Mouse (Mus musculus) liver, adult 2 months (tissue): ENCODE measurements around the gene 0610037L13Rik. TPM values are rescaled to one million over a fixed set of nuclear protein-coding genes. Genes with fewer than 3 reads are reported as not detected.

Experiments
- DNase-seq: peaks from one replicate; pipeline ENCODE4 v3.0.0-alpha.2; 2011; ENCODE audit warnings: low read depth, low spot score; ENCODE audit errors: extremely low read depth
- H3K27ac ChIP-seq: fragments of 200-500 bp; replicated peaks from 2 replicates; pipeline ENCODE4 v1.5.1; 2012; ENCODE audit warnings: low read depth, mild to moderate bottlenecking, control low read depth, inconsistent platforms, low read length; ENCODE audit not compliant: insufficient read depth
- H3K27me3 ChIP-seq: fragments of 200-500 bp; 2 replicates; pipeline ENCODE4 v1.6.1; 2012; ENCODE audit warnings: mild to moderate bottlenecking, moderate library complexity, low read length, inconsistent platforms; ENCODE audit not compliant: control insufficient read depth, insufficient read depth
- H3K36me3 ChIP-seq: fragments of 200-500 bp; 2 replicates; pipeline ENCODE4 v1.6.1; 2012; ENCODE audit warnings: low read length, inconsistent platforms; ENCODE audit not compliant: control insufficient read depth, insufficient read depth
- H3K4me1 ChIP-seq: fragments of 200-500 bp; 2 replicates; pipeline ENCODE4 v1.6.1; 2011; ENCODE audit warnings: low read length; ENCODE audit not compliant: control insufficient read depth, insufficient read depth
- H3K4me3 ChIP-seq: fragments of 200-500 bp; 2 replicates; pipeline ENCODE4 v1.5.1; 2011; ENCODE audit warnings: low read depth, mild to moderate bottlenecking, control low read depth, low read length, moderate library complexity; ENCODE audit not compliant: insufficient read depth
- H3K79me2 ChIP-seq: fragments of 200-500 bp; 2 replicates; pipeline ENCODE4 v1.6.1; 2012; ENCODE audit warnings: inconsistent platforms, mild to moderate bottlenecking, low read length, moderate library complexity; ENCODE audit not compliant: control insufficient read depth, insufficient read depth
- H3K9ac ChIP-seq: fragments of 200-500 bp; 2 replicates; pipeline ENCODE4 v1.6.1; 2012; ENCODE audit warnings: low read depth, mild to moderate bottlenecking, control low read depth, inconsistent platforms, low read length
- CTCF ChIP-seq: fragments of 200-500 bp; IDR thresholded peaks from 2 replicates; pipeline ENCODE4 v1.5.1; 2011; ENCODE audit warnings: low read depth, low read length, control low read depth
- POLR2A ChIP-seq: fragments of 200-500 bp; IDR thresholded peaks from 2 replicates; pipeline ENCODE4 v1.6.1; 2011; ENCODE audit warnings: low read length, control low read depth; ENCODE audit not compliant: insufficient read depth; ENCODE audit errors: extremely low read depth
- WGBS: fragments of 180-500 bp; shearing (Covaris S2); methylation state at CpG from one replicate; pipeline ENCODE4 v1.1.7; 2018; 5-methylcytosine and 5-hydroxymethylcytosine counted together
- polyA plus RNA-seq: library from polyadenylated mRNA; depleted of rRNA; stranded (reverse); fragments of >200 nt; gene quantifications from 2 replicates; pipeline ENCODE4 v1.2.3, GENCODE M21; 2012
- total RNA-seq: library from RNA; depleted of rRNA; stranded (reverse); fragments of >200 nt; gene quantifications from 2 replicates; pipeline ENCODE4 v1.2.3, GENCODE M21; 2014

The 0610037L13Rik gene
- total and polyA plus RNA-seq, 2 experiments: 24.3 to 39.0 TPM

- peaks cover 4% of the 10 kb centered on the region; the same call in 1 of the 2 replicates for H3K4me1 ChIP-seq
- no peaks in the 10 kb centered on the region for H3K27me3 ChIP-seq
- H3K4me3 ChIP-seq: peak within 1 kb of the TSS; percentile 73
- 3% methylated on average over 48 of the region's 48 CpGs for WGBS
- TF ChIP-seq CTCF (no peak), POLR2A (peak; percentile 59; the same call in 1 of the 2 replicates)
- H3K79me2 ChIP-seq: peaks cover 11% of the 10 kb centered on the region; the same call in 1 of the 2 replicates
- H3K27ac ChIP-seq: peak within 1 kb of the TSS; percentile 60
- peaks cover 20% of the 10 kb centered on the region for H3K36me3 ChIP-seq
- peak; percentile 86 for DNase-seq
- H3K9ac ChIP-seq: peak within 1 kb of the TSS; percentile 85
Measured at GRCm38 (mm10) chr4:107879254-107880050, 10.2 kb upstream of the 0610037L13Rik start, which contains the start of gene Magoh. Magoh (plus strand) TSS chr4:107879755.

GRCm38 (mm10) chr4:107881631-107882030, 8.0 kb upstream of the 0610037L13Rik start:
- Histone ChIP-seq H3K4me3 (no peak overlapping the region), H3K79me2 (peaks cover 11% of the 10 kb centered on the region; the same call in 1 of the 2 replicates), H3K36me3 (peaks cover 37% of the 10 kb centered on the region), H3K27ac (no peak overlapping the region), H3K4me1 (peaks cover 4% of the 10 kb centered on the region; the same call in 1 of the 2 replicates), H3K9ac (no peak overlapping the region), H3K27me3 (no peaks in the 10 kb centered on the region)
- DNase-seq: no peak
- TF ChIP-seq POLR2A (no peak), CTCF (no peak)
- 87% methylated on average over 1 of the region's 1 CpGs for WGBS

- no peak overlapping the region for H3K4me3 ChIP-seq
- no peak for DNase-seq
- no peaks in the 10 kb centered on the region for H3K27me3 ChIP-seq
- TF ChIP-seq CTCF (no peak), POLR2A (no peak)
- H3K27ac ChIP-seq: no peak overlapping the region
- no peaks in the 10 kb centered on the region for H3K79me2 ChIP-seq
- peaks cover 2% of the 10 kb centered on the region; the same call in 1 of the 2 replicates for H3K4me1 ChIP-seq
- WGBS: 87% methylated on average over 7 of the region's 7 CpGs
- no peak overlapping the region for H3K9ac ChIP-seq
- H3K36me3 ChIP-seq: peaks cover 41% of the 10 kb centered on the region
Measured at GRCm38 (mm10) chr4:107886371-107886770, 3.2 kb upstream of the 0610037L13Rik start.

- no peaks in the 10 kb centered on the region for H3K27me3 ChIP-seq
- H3K4me3 ChIP-seq: peak overlapping the region; percentile 71
- H3K9ac ChIP-seq: peak overlapping the region; percentile 65
- WGBS: under 1% methylated on average over 12 of the region's 12 CpGs
- DNase-seq: no peak
- no peaks in the 10 kb centered on the region for H3K79me2 ChIP-seq
- H3K27ac ChIP-seq: peak overlapping the region; percentile 45
- TF ChIP-seq POLR2A (no peak), CTCF (no peak)
- peaks cover 5% of the 10 kb centered on the region for H3K4me1 ChIP-seq
- H3K36me3 ChIP-seq: peaks cover 25% of the 10 kb centered on the region
Measured at GRCm38 (mm10) chr4:107889385-107889730, 255 bp upstream of the 0610037L13Rik start.

GRCm38 (mm10) chr4:107892663-107893062, 3.0 kb downstream of the 0610037L13Rik start:
- 71% methylated on average over 2 of the region's 2 CpGs for WGBS
- H3K79me2 ChIP-seq: no peaks in the 10 kb centered on the region
- H3K4me3 ChIP-seq: no peak overlapping the region
- H3K27me3 ChIP-seq: no peaks in the 10 kb centered on the region
- TF ChIP-seq CTCF (peak; percentile 54), POLR2A (no peak)
- no peak overlapping the region for H3K27ac ChIP-seq
- peak; percentile 47 for DNase-seq
- peaks cover 11% of the 10 kb centered on the region for H3K36me3 ChIP-seq
- H3K4me1 ChIP-seq: peaks cover 5% of the 10 kb centered on the region
- no peak overlapping the region for H3K9ac ChIP-seq
